Mouse (Mus musculus) stomach, embryonic 14.5 days (tissue): Measurements from ENCODE around the gene Tmem200c. TPM values are rescaled to one million over a fixed set of nuclear protein-coding genes. Genes with fewer than 3 reads are reported as not detected.
A peak's percentile ranks its signal among the peaks of the same experiment; 100 is the strongest.

ENCODE experiments used
- ATAC-seq: fragments of 200-750 bp; cut with Nextera tagmentation; 2 replicates; pipeline ENCODE4 v1.8.0; 2017; ENCODE audit warnings: low read depth, moderate TSS enrichment; ENCODE audit not compliant: insufficient number of reproducible peaks, insufficient read depth, low FRiP score
- H3K27ac ChIP-seq: fragments of 300-500 bp; sonication (generic); 2 replicates; pipeline ENCODE4 v1.5.1; 2014; ENCODE audit warnings: mild to moderate bottlenecking, low read length, moderate library complexity, mixed read lengths
- H3K27me3 ChIP-seq: fragments of 300-500 bp; sonication (generic); 2 replicates; pipeline ENCODE4 v1.6.1; 2014; ENCODE audit warnings: low read length, control low read depth, mixed read lengths; ENCODE audit not compliant: control insufficient read depth, insufficient read depth
- H3K36me3 ChIP-seq: fragments of 300-500 bp; sonication (generic); 2 replicates; pipeline ENCODE4 v1.6.1; 2014; ENCODE audit warnings: mild to moderate bottlenecking, control low read depth, low read length, moderate library complexity, mixed read lengths; ENCODE audit not compliant: control insufficient read depth, insufficient read depth
- H3K4me1 ChIP-seq: fragments of 300-500 bp; sonication (generic); 2 replicates; pipeline ENCODE4 v1.6.1; 2014; ENCODE audit warnings: low read length, control low read depth, mixed read lengths; ENCODE audit not compliant: control insufficient read depth, insufficient read depth
- H3K4me2 ChIP-seq: fragments of 300-500 bp; sonication (generic); replicated peaks from 2 replicates; pipeline ENCODE4 v1.6.1; 2014; ENCODE audit warnings: low read depth, low read length, control low read depth
- H3K4me3 ChIP-seq: fragments of 300-500 bp; sonication (generic); 2 replicates; pipeline ENCODE4 v1.5.1; 2014; ENCODE audit warnings: low read depth, low read length, control low read depth
- H3K9ac ChIP-seq: fragments of 300-500 bp; sonication (generic); replicated peaks from 2 replicates; pipeline ENCODE4 v1.6.1; 2014; ENCODE audit warnings: low read depth, mild to moderate bottlenecking, control low read depth, low read length, moderate library complexity, mixed read lengths
- H3K9me3 ChIP-seq: fragments of 300-500 bp; sonication (generic); 2 replicates; pipeline ENCODE4 v1.6.1; 2016; ENCODE audit warnings: low read depth, low read length, control low read depth; ENCODE audit not compliant: control insufficient read depth
- WGBS: fragments of 180-500 bp; shearing (Covaris S2); extraction: QIAGEN DNeasy Blood & Tissue Kit; methylation state at CpG from one replicate; pipeline ENCODE4 v1.1.7; 2014; 5-methylcytosine and 5-hydroxymethylcytosine counted together
- polyA plus RNA-seq: library from polyadenylated mRNA; unstranded; fragments of >200 nt; fragmentation: Nextera tagmentation; extraction: Ambion mirVana; gene quantifications from 2 replicates; pipeline ENCODE4 v1.2.1, GENCODE M21; 2014

Gene Tmem200c
- polyA plus RNA-seq, 1 experiment from 2014 or later, result 0.46 TPM

- no peaks in the 10 kb centered on the region for H3K36me3 ChIP-seq
- H3K27me3 ChIP-seq, result peaks cover 30% of the 10 kb centered on the region
- no peaks in the 10 kb centered on the region for H3K9me3 ChIP-seq
- peak overlapping the region; percentile 50 for H3K4me3 ChIP-seq
- 0 out of 2 replicates have a peak overlapping the region, but pooled peaks have one; percentile 30 for H3K9ac ChIP-seq
- peak overlapping the region; percentile 97 for H3K4me2 ChIP-seq
- peaks cover 12% of the 10 kb centered on the region; the same call in 1 of the 2 replicates for H3K4me1 ChIP-seq
- ATAC-seq, result no peak
- WGBS, result 3% methylated on average over 22 of the region's 22 CpGs
- no peak overlapping the region for H3K27ac ChIP-seq
Measured at GRCm38 (mm10) chr17:68841892-68842252, 15.4 kb downstream of the Tmem200c start.

GRCm38 (mm10) chr17:68845931-68846330 is 19.5 kb downstream of the Tmem200c start:
- Histone ChIP-seq H3K9me3 (no peaks in the 10 kb centered on the region), H3K27ac (no peak overlapping the region), H3K4me2 (no peak overlapping the region), H3K4me3 (no peak overlapping the region), H3K27me3 (no peaks in the 10 kb centered on the region), H3K4me1 (0 out of 2 replicates have a peak, but pooled peaks cover 3% of the 10 kb centered on the region), H3K9ac (no peak overlapping the region), H3K36me3 (no peaks in the 10 kb centered on the region)
- WGBS, result 72% methylated on average over 5 of the region's 5 CpGs
- ATAC-seq, result no peak

DNA sequence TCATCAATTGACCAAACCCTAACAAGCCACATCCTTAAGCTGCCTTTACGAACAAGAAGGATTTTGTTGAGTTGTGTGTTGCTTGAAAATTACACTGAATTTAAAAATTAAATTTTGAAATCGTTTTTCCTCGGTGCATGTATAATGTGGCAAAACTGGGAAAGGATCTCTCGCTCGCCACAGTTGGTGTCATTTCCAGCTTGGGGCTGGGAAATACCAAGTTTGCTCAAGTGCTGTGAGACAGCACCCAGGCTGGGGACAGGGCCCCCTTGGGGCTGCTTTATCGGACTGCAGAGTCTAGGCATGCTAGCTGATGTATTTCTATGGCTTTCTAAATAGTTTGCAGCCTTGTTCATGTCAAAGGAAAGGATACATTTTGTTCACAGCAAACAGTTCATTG is 22.3 kb downstream of the Tmem200c start:
- H3K4me3 ChIP-seq, result no peak overlapping the region
- no peak for ATAC-seq
- 85% methylated on average over 6 of the region's 6 CpGs for WGBS

DNA sequence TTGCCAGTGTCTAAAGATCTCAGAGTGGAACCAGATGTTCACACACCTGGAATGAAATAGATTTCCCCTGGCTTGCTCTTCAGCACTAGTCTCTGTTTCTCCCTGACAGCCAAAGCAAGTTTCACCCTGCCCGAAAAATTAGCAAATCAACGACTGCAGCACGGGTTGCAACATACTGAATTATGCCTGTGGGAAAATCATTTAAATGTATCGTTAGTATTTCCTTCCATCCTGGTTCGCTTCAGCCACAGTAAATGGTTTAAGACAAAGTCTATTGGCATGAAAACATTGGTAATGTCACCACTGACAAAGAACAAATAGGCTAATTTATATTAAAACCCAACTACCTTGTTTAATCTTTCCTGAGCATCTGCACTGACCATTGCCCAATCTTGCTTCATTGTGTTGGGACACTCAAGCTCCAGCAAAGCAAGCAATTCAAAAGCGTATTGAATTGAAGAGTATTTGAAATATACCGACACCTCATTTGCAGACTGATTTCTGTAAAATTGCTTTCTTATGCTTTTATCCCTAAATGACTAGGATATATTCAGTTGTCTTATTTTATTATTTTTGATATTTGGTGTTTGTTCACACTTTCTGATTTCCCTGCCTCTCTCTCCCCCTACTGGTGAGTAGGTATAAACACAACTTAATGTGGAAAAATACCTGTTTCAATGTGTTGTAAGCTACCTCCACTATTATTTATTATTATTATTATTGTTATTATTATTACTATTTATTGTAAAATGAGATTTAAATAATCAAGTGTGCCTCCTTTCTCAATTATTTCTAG is 25.9 kb downstream of the Tmem200c start:
- no peak overlapping the region for H3K27ac ChIP-seq
- H3K4me1 ChIP-seq, result no peaks in the 10 kb centered on the region
- no peak overlapping the region for H3K9ac ChIP-seq
- no peaks in the 10 kb centered on the region for H3K27me3 ChIP-seq
- ATAC-seq, result no peak
- H3K9me3 ChIP-seq, result no peaks in the 10 kb centered on the region
- WGBS, result 81% methylated on average over 7 of the region's 7 CpGs
- no peak overlapping the region for H3K4me2 ChIP-seq
- no peak overlapping the region for H3K4me3 ChIP-seq
- no peaks in the 10 kb centered on the region for H3K36me3 ChIP-seq

More for the DNA sequence above, 22.3 kb downstream of the Tmem200c start:
- H3K27ac ChIP-seq, result no peak overlapping the region
- no peaks in the 10 kb centered on the region for H3K4me1 ChIP-seq
- no peaks in the 10 kb centered on the region for H3K27me3 ChIP-seq
- H3K36me3 ChIP-seq, result no peaks in the 10 kb centered on the region
- H3K9me3 ChIP-seq, result no peaks in the 10 kb centered on the region
- H3K9ac ChIP-seq, result no peak overlapping the region
- H3K4me2 ChIP-seq, result no peak overlapping the region

DNA sequence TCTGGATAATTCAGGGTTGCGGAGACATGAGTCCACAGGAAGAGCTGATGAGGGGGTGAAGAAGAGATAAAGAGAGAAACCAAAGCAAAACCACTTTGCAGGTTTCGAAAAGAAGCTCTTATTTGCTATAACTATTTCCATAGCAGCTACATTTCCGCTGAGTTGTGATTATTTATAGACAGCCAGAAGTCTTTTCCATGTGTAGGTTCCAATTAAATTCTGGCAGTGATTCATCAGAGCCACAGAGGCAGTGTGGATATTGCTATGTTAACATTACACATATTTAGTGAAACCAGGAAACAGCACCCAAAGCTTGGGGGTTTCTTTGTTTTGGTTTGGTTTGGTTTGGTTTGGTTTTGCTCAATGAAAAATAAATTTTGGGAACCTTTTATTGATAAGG is 37.8 kb downstream of the Tmem200c start:
- Histone ChIP-seq H3K27me3 (no peaks in the 10 kb centered on the region), H3K4me1 (no peaks in the 10 kb centered on the region), H3K4me2 (no peak overlapping the region), H3K9ac (no peak overlapping the region), H3K4me3 (no peak overlapping the region), H3K27ac (no peak overlapping the region), H3K9me3 (no peaks in the 10 kb centered on the region), H3K36me3 (no peaks in the 10 kb centered on the region)
- WGBS, result 74% methylated on average over 3 of the region's 3 CpGs
- ATAC-seq, result no peak

- H3K9me3 ChIP-seq, result no peaks in the 10 kb centered on the region
- H3K4me2 ChIP-seq, result no peak overlapping the region
- H3K27ac ChIP-seq, result no peak overlapping the region
- no peak for ATAC-seq
- H3K4me3 ChIP-seq, result no peak overlapping the region
- H3K27me3 ChIP-seq, result no peaks in the 10 kb centered on the region
- H3K9ac ChIP-seq, result no peak overlapping the region
- no peaks in the 10 kb centered on the region for H3K36me3 ChIP-seq
- no peaks in the 10 kb centered on the region for H3K4me1 ChIP-seq
Measured at GRCm38 (mm10) chr17:68868439-68868838, 42.0 kb downstream of the Tmem200c start.

- no peak for ATAC-seq
Measured at GRCm38 (mm10) chr17:68874021-68874420, 47.6 kb downstream of the Tmem200c start.

DNA sequence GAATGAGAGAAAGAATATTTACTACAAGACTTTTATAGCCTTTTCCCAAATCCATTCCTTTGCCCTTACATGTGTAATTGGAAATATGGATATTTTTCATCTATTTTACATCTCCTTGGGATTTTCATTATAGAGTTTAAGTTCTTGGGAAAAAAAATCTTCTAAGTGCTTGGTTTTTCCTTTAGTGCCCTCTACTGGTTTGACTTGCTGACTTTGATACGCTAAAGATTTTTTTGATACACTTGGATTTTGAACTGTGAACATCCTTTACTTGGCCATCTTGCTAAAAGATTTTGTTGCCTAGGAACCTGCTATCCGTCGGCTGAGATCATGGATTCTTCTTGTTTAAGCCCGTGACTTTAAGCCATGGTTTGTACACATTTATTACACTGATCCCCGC is 48.8 kb downstream of the Tmem200c start:
- Histone ChIP-seq H3K4me2 (no peak overlapping the region), H3K4me1 (no peaks in the 10 kb centered on the region), H3K27me3 (no peaks in the 10 kb centered on the region), H3K36me3 (no peaks in the 10 kb centered on the region), H3K9ac (no peak overlapping the region), H3K27ac (no peak overlapping the region), H3K4me3 (no peak overlapping the region), H3K9me3 (no peaks in the 10 kb centered on the region)
- WGBS, result 79% methylated on average over 5 of the region's 5 CpGs
- ATAC-seq, result no peak

More at GRCm38 (mm10) chr17:68874021-68874420, 47.6 kb downstream of the Tmem200c start:
- Histone ChIP-seq H3K9ac (no peak overlapping the region), H3K4me1 (no peaks in the 10 kb centered on the region), H3K27me3 (no peaks in the 10 kb centered on the region), H3K36me3 (no peaks in the 10 kb centered on the region), H3K4me3 (no peak overlapping the region), H3K9me3 (no peaks in the 10 kb centered on the region), H3K27ac (no peak overlapping the region), H3K4me2 (no peak overlapping the region)
- 57% methylated on average over 8 of the region's 8 CpGs for WGBS
